Mouse (Mus musculus) MEL (cell line): ENCODE data around the gene Frs3. TPM values are rescaled to one million over a fixed set of nuclear protein-coding genes. Genes with fewer than 3 reads are reported as not detected.

Experiments used
- DNase-seq: peaks from one replicate; pipeline ENCODE4 v3.0.0; 2011; ENCODE audit warnings: low read depth, low spot score
- H3K27ac ChIP-seq: 2 replicates; pipeline ENCODE4 v1.5.1; 2012; ENCODE audit warnings: low read depth, mild to moderate bottlenecking, control low read depth, low read length, moderate library complexity; ENCODE audit not compliant: control insufficient read depth
- H3K27me3 ChIP-seq, 2 experiments: fragments of 150-350 bp in 1 of 2; sonication (generic) in 1 of 2; 2 replicates each; pipeline ENCODE4 v1.6.1; 2012; ENCODE audit warnings: low read length in 2 of 2, mild to moderate bottlenecking in 2 of 2, improper control_type of control experiment in 1 of 2, moderate library complexity in 1 of 2; ENCODE audit not compliant: insufficient read depth in 2 of 2, control insufficient read depth in 1 of 2
- H3K36me3 ChIP-seq, 2 experiments: 2 replicates each; pipeline ENCODE4 v1.6.1; 2012 to 2014; ENCODE audit warnings: low read length in 2 of 2, improper control_type of control experiment in 1 of 2, inconsistent platforms in 1 of 2, mild to moderate bottlenecking in 1 of 2; ENCODE audit not compliant: insufficient read depth in 2 of 2, control insufficient read depth in 1 of 2
- H3K4me1 ChIP-seq, 2 experiments: fragments of 150-350 bp in 1 of 2; sonication (generic) in 1 of 2; 2 replicates each; pipeline ENCODE4 v1.6.1; 2012; ENCODE audit warnings: low read length in 2 of 2, improper control_type of control experiment in 1 of 2, mild to moderate bottlenecking in 1 of 2; ENCODE audit not compliant: insufficient read depth in 2 of 2, control insufficient read depth in 1 of 2
- H3K4me3 ChIP-seq, 2 experiments: fragments of 150-350 bp in 1 of 2; sonication (generic) in 1 of 2; 2 replicates each; pipeline ENCODE4 v1.5.1; 2012; ENCODE audit warnings: low read depth in 2 of 2, low read length in 2 of 2, mild to moderate bottlenecking in 2 of 2, moderate library complexity in 2 of 2, control low read depth in 1 of 2, improper control_type of control experiment in 1 of 2; ENCODE audit not compliant: control insufficient read depth in 1 of 2, insufficient read depth in 1 of 2
- H3K79me2 ChIP-seq: 2 replicates; pipeline ENCODE4 v1.6.1; 2012; ENCODE audit warnings: mild to moderate bottlenecking, low read length, moderate library complexity; ENCODE audit not compliant: control insufficient read depth, poor library complexity, insufficient read depth
- H3K9ac ChIP-seq: 2 replicates; pipeline ENCODE4 v1.6.1; 2012; ENCODE audit warnings: low read depth, mild to moderate bottlenecking, control low read depth, low read length, moderate library complexity; ENCODE audit not compliant: control insufficient read depth, poor library complexity, severe bottlenecking
- H3K9me3 ChIP-seq: fragments of 150-350 bp; sonication (generic); replicated peaks from 2 replicates; pipeline ENCODE4 v1.6.1; 2012; ENCODE audit warnings: mild to moderate bottlenecking, low read length, improper control_type of control experiment, moderate library complexity; ENCODE audit not compliant: insufficient read depth
- BHLHE40 ChIP-seq: IDR thresholded peaks from 2 replicates; pipeline ENCODE4 v1.6.1; 2012; ENCODE audit warnings: low read depth, mild to moderate bottlenecking, inconsistent platforms, low read length, improper control_type of control experiment, borderline replicate concordance
- CHD1 ChIP-seq: IDR thresholded peaks from 2 replicates; pipeline ENCODE4 v1.6.1; 2012; ENCODE audit warnings: low read depth, mild to moderate bottlenecking, inconsistent platforms, low read length, improper control_type of control experiment
- CTCF ChIP-seq, 3 experiments: IDR thresholded peaks in 2 of 3; conservative IDR thresholded peaks in 1 of 3; 2 replicates each; pipeline ENCODE4 v1.5.1; 2011 to 2012; ENCODE audit warnings: low read length in 3 of 3, low read depth in 2 of 3, mild to moderate bottlenecking in 2 of 3, improper control_type of control experiment in 1 of 3, inconsistent platforms in 1 of 3, mixed read lengths in 1 of 3, moderate library complexity in 1 of 3; ENCODE audit not compliant: control insufficient read depth in 1 of 3, insufficient read depth in 1 of 3, poor library complexity in 1 of 3, severe bottlenecking in 1 of 3
- E2F4 ChIP-seq: IDR thresholded peaks from 2 replicates; pipeline ENCODE4 v1.6.1; 2011; ENCODE audit warnings: low read depth, low read length, improper control_type of control experiment, borderline replicate concordance
- ELF1 ChIP-seq: IDR thresholded peaks from 2 replicates; pipeline ENCODE4 v1.6.1; 2014; ENCODE audit warnings: low read depth, mild to moderate bottlenecking, inconsistent platforms, low read length, improper control_type of control experiment, moderate library complexity
- EP300 ChIP-seq, 2 experiments: IDR thresholded peaks; 2 replicates each; pipeline ENCODE4 v1.6.1; 2011; ENCODE audit warnings: improper control_type of control experiment in 2 of 2, low read length in 2 of 2, low read depth in 1 of 2, mild to moderate bottlenecking in 1 of 2
- MAX ChIP-seq: IDR thresholded peaks from 2 replicates; pipeline ENCODE4 v1.6.1; 2011; ENCODE audit warnings: low read length, improper control_type of control experiment
- MYC ChIP-seq: IDR thresholded peaks from 2 replicates; pipeline ENCODE4 v1.6.1; 2011; ENCODE audit warnings: low read depth, mild to moderate bottlenecking, low read length, improper control_type of control experiment, moderate library complexity
- NELFE ChIP-seq: IDR thresholded peaks from 2 replicates; pipeline ENCODE4 v1.6.1; 2011; ENCODE audit warnings: low read depth, low read length, improper control_type of control experiment
- POLR2A ChIP-seq, 2 experiments: IDR thresholded peaks; 2 replicates each; pipeline ENCODE4 v1.6.1; 2011 to 2012; ENCODE audit warnings: low read length in 2 of 2, mild to moderate bottlenecking in 2 of 2, control low read depth in 1 of 2, improper control_type of control experiment in 1 of 2, low read depth in 1 of 2, moderate library complexity in 1 of 2; ENCODE audit not compliant: control insufficient read depth in 1 of 2, insufficient read depth in 1 of 2, poor library complexity in 1 of 2
- SMC3 ChIP-seq: IDR thresholded peaks from 2 replicates; pipeline ENCODE4 v1.6.1; 2011; ENCODE audit warnings: low read depth, low read length, improper control_type of control experiment
- TCF12 ChIP-seq: IDR thresholded peaks from 2 replicates; pipeline ENCODE4 v1.6.1; 2014; ENCODE audit warnings: low read depth, mild to moderate bottlenecking, inconsistent platforms, low read length, improper control_type of control experiment, moderate library complexity
- USF2 ChIP-seq, 2 experiments: IDR thresholded peaks; 2 replicates each; pipeline ENCODE4 v1.6.1; 2011 to 2012; ENCODE audit warnings: improper control_type of control experiment in 2 of 2, low read length in 2 of 2, borderline replicate concordance in 1 of 2, inconsistent platforms in 1 of 2, low read depth in 1 of 2, mild to moderate bottlenecking in 1 of 2; ENCODE audit not compliant: insufficient read depth in 1 of 2
- ZC3H11A ChIP-seq: IDR thresholded peaks from 2 replicates; pipeline ENCODE4 v1.6.1; 2012; ENCODE audit warnings: low read depth, mild to moderate bottlenecking, inconsistent platforms, low read length, improper control_type of control experiment
- ZMIZ1 ChIP-seq: IDR thresholded peaks from 2 replicates; pipeline ENCODE4 v1.6.1; 2012; ENCODE audit warnings: low read depth, mild to moderate bottlenecking, inconsistent platforms, low read length, improper control_type of control experiment, moderate library complexity
- polyA plus RNA-seq, 2 experiments: library from polyadenylated mRNA; stranded (reverse) in 1 of 2; unstranded in 1 of 2; fragments of >175 nt in 1 of 2; fragments of >200 nt in 1 of 2; gene quantifications; 2 replicates each; pipeline versions ENCODE4 v1.2.1 to v1.2.4; 2012; ENCODE audit warnings: low replicate concordance in 2 of 2, low read depth in 1 of 2; ENCODE audit not compliant: insufficient read length in 2 of 2, insufficient read depth in 1 of 2, missing spikeins in 1 of 2
- total RNA-seq: library from RNA; depleted of rRNA; stranded (reverse); fragments of 300-350 nt; gene quantifications from 2 replicates; pipeline ENCODE4 v1.2.3, GENCODE M21; 2012

Frs3 gene
- total and polyA plus RNA-seq, 3 experiments = 2.7 to 4.4 TPM; not detected in 1

GRCm38 (mm10) chr17:47678702-47679101 lies 10.1 kb upstream of the Frs3 start:
- Histone ChIP-seq H3K4me3 (no peak overlapping the region), H3K9ac (no peak overlapping the region), H3K27ac (no peak overlapping the region), H3K9me3 (no peaks in the 10 kb centered on the region), H3K4me1 (no peaks in the 10 kb centered on the region; a peak in 2 of 4 replicates), H3K27me3 (no peaks in the 10 kb centered on the region), H3K36me3 (no peaks in the 10 kb centered on the region; a peak in 1 of 4 replicates), H3K79me2 (no peaks in the 10 kb centered on the region)
- TF ChIP-seq MAX (no peak), E2F4 (no peak), MYC (no peak), POLR2A (IDR thresholded peaks at IDR 0.05; ENCODE audit: control insufficient read depth in 1 of 2, insufficient read depth in 1 of 2, low read depth in 1 of 2, low read length in 2 of 2, poor library complexity in 1 of 2) (no peak), ELF1 (no peak), BHLHE40 (no peak), USF2 (IDR thresholded peaks at IDR 0.05; ENCODE audit: borderline replicate concordance in 1 of 2, insufficient read depth in 1 of 2, low read depth in 1 of 2, low read length in 2 of 2) (no peak), CHD1 (no peak), ZMIZ1 (no peak), SMC3 (no peak)
- no peak for DNase-seq

- Histone ChIP-seq H3K9me3 (no peaks in the 10 kb centered on the region), H3K4me1 (peaks cover 0 to 5% of the 10 kb centered on the region in 2 experiments; a peak in 2 of 4 replicates), H3K27ac (no peak overlapping the region), H3K79me2 (peaks cover 15% of the 10 kb centered on the region), H3K9ac (no peak overlapping the region), H3K4me3 (no peak overlapping the region), H3K36me3 (peaks cover 2 to 4% of the 10 kb centered on the region in 2 experiments; a peak in 3 of 4 replicates), H3K27me3 (no peaks in the 10 kb centered on the region)
- no peak for TF ChIP-seq TCF12
- no peak for TF ChIP-seq ZC3H11A
- TF ChIP-seq CTCF (IDR thresholded peaks at IDR 0.05 in 2 of 3, conservative IDR thresholded peaks at IDR 0.05 in 1 of 3; ENCODE audit: control insufficient read depth in 1 of 3, insufficient read depth in 1 of 3, low read depth in 2 of 3, low read length in 3 of 3, poor library complexity in 1 of 3, severe bottlenecking in 1 of 3) = no peak
- TF ChIP-seq EP300 (IDR thresholded peaks at IDR 0.05; ENCODE audit: low read depth in 1 of 2, low read length in 2 of 2) = peak in 1 of 2 experiments; percentile 48; a peak in 1 of 4 replicates
- no peak for TF ChIP-seq SMC3
- TF ChIP-seq NELFE = no peak
- peak; percentile 34 for DNase-seq
Observed at GRCm38 (mm10) chr17:47682836-47683235, 6.0 kb upstream of the Frs3 start.
